Mouse (Mus musculus): ENCODE results near the gene Krt19. TPM values are rescaled to one million over a fixed set of nuclear protein-coding genes. Genes with fewer than 3 reads are reported as not detected.

The Krt19 gene
- polyA plus RNA-seq (2012; rRNA removed) = 8.7 and 13.0 TPM in 2 replicates

- no peak for DNase-seq
- Histone ChIP-seq H3K4me1 (replicated peaks; ENCODE audit: control insufficient read depth, insufficient read depth, low read length) (no peaks in the 10 kb centered on the region), H3K27me3 (ENCODE audit: control insufficient read depth, insufficient read depth, low read length) (peaks cover 2% of the 10 kb centered on the region; the same call in 1 of the 2 replicates), H3K4me3 (ENCODE audit: control insufficient read depth, insufficient read depth, low read length) (no peak within 1 kb of the TSS), H3K36me3 (ENCODE audit: control insufficient read depth, insufficient read depth, low read length) (no peaks in the 10 kb centered on the region), H3K27ac (ENCODE audit: control insufficient read depth, insufficient read depth, low read length) (no peak within 1 kb of the TSS)
- 70% methylated on average over 9 of the region's 9 CpGs for WGBS
- TF ChIP-seq CTCF (IDR thresholded peaks at IDR 0.05; ENCODE audit: borderline replicate concordance, control insufficient read depth, extremely low read depth, insufficient read depth, low read length, poor library complexity) = no peak
- TF ChIP-seq POLR2A (IDR thresholded peaks at IDR 0.05; ENCODE audit: control insufficient read depth, extremely low read depth, insufficient read depth, low read length, poor library complexity) = no peak
Observed at GRCm38 (mm10) chr11:100148615-100149330, at the start of gene Krt19. Gene Krt19 (minus strand): TSS chr11:100148665.

- Histone ChIP-seq H3K27me3 (ENCODE audit: control insufficient read depth, insufficient read depth, low read length) (no peaks in the 10 kb centered on the region), H3K4me1 (replicated peaks; ENCODE audit: control insufficient read depth, insufficient read depth, low read length) (no peaks in the 10 kb centered on the region), H3K36me3 (ENCODE audit: control insufficient read depth, insufficient read depth, low read length) (no peaks in the 10 kb centered on the region), H3K27ac (ENCODE audit: control insufficient read depth, insufficient read depth, low read length) (no peak within 1 kb of the TSS), H3K4me3 (ENCODE audit: control insufficient read depth, insufficient read depth, low read length) (no peak within 1 kb of the TSS)
- 52% methylated on average over 9 of the region's 9 CpGs for WGBS
- TF ChIP-seq POLR2A (IDR thresholded peaks at IDR 0.05; ENCODE audit: control insufficient read depth, extremely low read depth, insufficient read depth, low read length, poor library complexity) (no peak), CTCF (IDR thresholded peaks at IDR 0.05; ENCODE audit: borderline replicate concordance, control insufficient read depth, extremely low read depth, insufficient read depth, low read length, poor library complexity) (no peak)
- no peak for DNase-seq
Observed at GRCm38 (mm10) chr11:100192992-100193391, 44.5 kb upstream of the Krt19 start, which contains the start of gene Krt9. Gene Krt9 (minus strand): TSS chr11:100193246.

GRCm38 (mm10) chr11:100191820-100192219, 43.4 kb upstream of the Krt19 start:
- Histone ChIP-seq H3K27me3 (ENCODE audit: control insufficient read depth, insufficient read depth, low read length) (no peaks in the 10 kb centered on the region), H3K27ac (ENCODE audit: control insufficient read depth, insufficient read depth, low read length) (no peak overlapping the region), H3K4me1 (replicated peaks; ENCODE audit: control insufficient read depth, insufficient read depth, low read length) (no peaks in the 10 kb centered on the region), H3K4me3 (ENCODE audit: control insufficient read depth, insufficient read depth, low read length) (no peak overlapping the region), H3K36me3 (ENCODE audit: control insufficient read depth, insufficient read depth, low read length) (no peaks in the 10 kb centered on the region)
- TF ChIP-seq CTCF (IDR thresholded peaks at IDR 0.05; ENCODE audit: borderline replicate concordance, control insufficient read depth, extremely low read depth, insufficient read depth, low read length, poor library complexity) (no peak), POLR2A (IDR thresholded peaks at IDR 0.05; ENCODE audit: control insufficient read depth, extremely low read depth, insufficient read depth, low read length, poor library complexity) (no peak)
- 96% methylated on average over 3 of the region's 3 CpGs for WGBS
- no peak for DNase-seq

- no peak for DNase-seq
- H3K36me3 ChIP-seq (ENCODE audit: control insufficient read depth, insufficient read depth, low read length) = no peaks in the 10 kb centered on the region
- TF ChIP-seq POLR2A (IDR thresholded peaks at IDR 0.05; ENCODE audit: control insufficient read depth, extremely low read depth, insufficient read depth, low read length, poor library complexity) (no peak), CTCF (IDR thresholded peaks at IDR 0.05; ENCODE audit: borderline replicate concordance, control insufficient read depth, extremely low read depth, insufficient read depth, low read length, poor library complexity) (no peak)
- H3K4me3 ChIP-seq (ENCODE audit: control insufficient read depth, insufficient read depth, low read length) = no peak overlapping the region
- no peaks in the 10 kb centered on the region for H3K4me1 ChIP-seq (replicated peaks; ENCODE audit: control insufficient read depth, insufficient read depth, low read length)
- H3K27ac ChIP-seq (ENCODE audit: control insufficient read depth, insufficient read depth, low read length) = no peak overlapping the region
- H3K27me3 ChIP-seq (ENCODE audit: control insufficient read depth, insufficient read depth, low read length) = no peaks in the 10 kb centered on the region
- 90% methylated on average over 8 of the region's 8 CpGs for WGBS
Observed at GRCm38 (mm10) chr11:100186736-100187135, 38.3 kb upstream of the Krt19 start.

- H3K27me3 ChIP-seq (ENCODE audit: control insufficient read depth, insufficient read depth, low read length) = no peaks in the 10 kb centered on the region
- no peak overlapping the region for H3K4me3 ChIP-seq (ENCODE audit: control insufficient read depth, insufficient read depth, low read length)
- H3K27ac ChIP-seq (ENCODE audit: control insufficient read depth, insufficient read depth, low read length) = no peak overlapping the region
- no peak for DNase-seq
- 42% methylated on average over 7 of the region's 7 CpGs for WGBS
- TF ChIP-seq CTCF (IDR thresholded peaks at IDR 0.05; ENCODE audit: borderline replicate concordance, control insufficient read depth, extremely low read depth, insufficient read depth, low read length, poor library complexity) = no peak
- TF ChIP-seq POLR2A (IDR thresholded peaks at IDR 0.05; ENCODE audit: control insufficient read depth, extremely low read depth, insufficient read depth, low read length, poor library complexity) = no peak
- no peaks in the 10 kb centered on the region for H3K4me1 ChIP-seq (replicated peaks; ENCODE audit: control insufficient read depth, insufficient read depth, low read length)
- H3K36me3 ChIP-seq (ENCODE audit: control insufficient read depth, insufficient read depth, low read length) = no peaks in the 10 kb centered on the region
Observed at GRCm38 (mm10) chr11:100181725-100182124, 33.3 kb upstream of the Krt19 start.

GRCm38 (mm10) chr11:100179260-100179659, 30.8 kb upstream of the Krt19 start:
- no peak overlapping the region for H3K4me3 ChIP-seq (ENCODE audit: control insufficient read depth, insufficient read depth, low read length)
- no peaks in the 10 kb centered on the region for H3K36me3 ChIP-seq (ENCODE audit: control insufficient read depth, insufficient read depth, low read length)
- H3K27ac ChIP-seq (ENCODE audit: control insufficient read depth, insufficient read depth, low read length) = no peak overlapping the region
- TF ChIP-seq CTCF (IDR thresholded peaks at IDR 0.05; ENCODE audit: borderline replicate concordance, control insufficient read depth, extremely low read depth, insufficient read depth, low read length, poor library complexity) = no peak
- no peaks in the 10 kb centered on the region for H3K4me1 ChIP-seq (replicated peaks; ENCODE audit: control insufficient read depth, insufficient read depth, low read length)
- no peaks in the 10 kb centered on the region for H3K27me3 ChIP-seq (ENCODE audit: control insufficient read depth, insufficient read depth, low read length)
- DNase-seq = no peak
- 87% methylated on average over 3 of the region's 3 CpGs for WGBS

Data from thymus, adult 2 months (tissue).